Mouse (Mus musculus) midbrain, embryonic 14.5 days (tissue): ENCODE results near the gene Rab11fip4. TPM values are rescaled to one million over a fixed set of nuclear protein-coding genes. Genes with fewer than 3 reads are reported as not detected.

Experiments
- ATAC-seq: fragments of 200-750 bp; cut with Nextera tagmentation; 2 replicates; pipeline ENCODE4 v1.8.0; 2017; ENCODE audit warnings: moderate number of reproducible peaks, moderate library complexity; ENCODE audit not compliant: low FRiP score, low TSS enrichment
- DNase-seq: peaks from one replicate; pipeline ENCODE4 v3.0.0-alpha.2; 2015
- H3K27ac ChIP-seq: fragments of 300-500 bp; sonication (generic); replicated peaks from 2 replicates; pipeline ENCODE4 v1.5.1; 2014; ENCODE audit warnings: mild to moderate bottlenecking, low read depth, low read length, moderate library complexity
- H3K27me3 ChIP-seq: fragments of 300-500 bp; sonication (generic); 2 replicates; pipeline ENCODE4 v1.6.1; 2014; ENCODE audit warnings: low read length, control low read depth, mixed read lengths; ENCODE audit not compliant: control insufficient read depth, insufficient read depth
- H3K36me3 ChIP-seq: fragments of 300-500 bp; sonication (generic); 2 replicates; pipeline ENCODE4 v1.6.1; 2014; ENCODE audit warnings: low read length, control low read depth; ENCODE audit not compliant: control insufficient read depth, insufficient read depth
- H3K4me1 ChIP-seq: fragments of 300-500 bp; sonication (generic); 2 replicates; pipeline ENCODE4 v1.6.1; 2014; ENCODE audit warnings: mild to moderate bottlenecking, antibody characterized with exemption, low read length, control low read depth; ENCODE audit not compliant: control insufficient read depth, insufficient read depth
- H3K4me2 ChIP-seq: fragments of 300-500 bp; sonication (generic); 2 replicates; pipeline ENCODE4 v1.6.1; 2014; ENCODE audit warnings: mild to moderate bottlenecking, low read length, moderate library complexity
- H3K4me3 ChIP-seq: fragments of 300-500 bp; sonication (generic); replicated peaks from 2 replicates; pipeline ENCODE4 v1.5.1; 2014; ENCODE audit warnings: low read depth, low read length
- H3K9ac ChIP-seq: fragments of 300-500 bp; sonication (generic); replicated peaks from 2 replicates; pipeline ENCODE4 v1.6.1; 2014; ENCODE audit warnings: mild to moderate bottlenecking, low read length, moderate library complexity
- H3K9me3 ChIP-seq: fragments of 300-500 bp; sonication (generic); 2 replicates; pipeline ENCODE4 v1.6.1; 2016; ENCODE audit warnings: low read length, control low read depth, mixed read lengths; ENCODE audit not compliant: control insufficient read depth
- WGBS: fragments of 180-500 bp; shearing (Covaris S2); extraction: QIAGEN DNeasy Blood & Tissue Kit; methylation state at CpG from one replicate; pipeline ENCODE4 v1.1.7; 2014; 5-methylcytosine and 5-hydroxymethylcytosine counted together
- polyA plus RNA-seq: library from polyadenylated mRNA; unstranded; fragments of >200 nt; fragmentation: Nextera tagmentation; extraction: Ambion mirVana; gene quantifications from 2 replicates; pipeline ENCODE4 v1.2.1, GENCODE M21; 2014

Gene Rab11fip4
- polyA plus RNA-seq, 1 experiment from 2014 or later: 24.4 TPM

- no peak overlapping the region for H3K4me3 ChIP-seq
- no peaks in the 10 kb centered on the region for H3K27me3 ChIP-seq
- ATAC-seq: no peak
- H3K9me3 ChIP-seq: no peaks in the 10 kb centered on the region
- H3K9ac ChIP-seq: no peak overlapping the region
- no peak for DNase-seq
- H3K4me2 ChIP-seq: no peak overlapping the region
- H3K27ac ChIP-seq: no peak overlapping the region
- H3K36me3 ChIP-seq: no peaks in the 10 kb centered on the region
- peaks cover 15% of the 10 kb centered on the region for H3K4me1 ChIP-seq
- WGBS: 86% methylated on average over 9 of the region's 9 CpGs
Observed at GRCm38 (mm10) chr11:79663158-79663557, 72.1 kb downstream of the Rab11fip4 start.

GRCm38 (mm10) chr11:79663570-79663969 is 72.6 kb downstream of the Rab11fip4 start:
- Histone ChIP-seq H3K27ac (no peak overlapping the region), H3K27me3 (no peaks in the 10 kb centered on the region), H3K4me1 (peaks cover 15% of the 10 kb centered on the region), H3K9me3 (no peaks in the 10 kb centered on the region), H3K36me3 (no peaks in the 10 kb centered on the region), H3K4me3 (no peak overlapping the region), H3K9ac (no peak overlapping the region), H3K4me2 (no peak overlapping the region)
- no peak for DNase-seq
- ATAC-seq: no peak
- 84% methylated on average over 7 of the region's 7 CpGs for WGBS

- Histone ChIP-seq H3K27ac (no peak overlapping the region), H3K4me2 (no peak overlapping the region), H3K9me3 (no peaks in the 10 kb centered on the region), H3K27me3 (no peaks in the 10 kb centered on the region), H3K4me3 (no peak overlapping the region), H3K36me3 (no peaks in the 10 kb centered on the region), H3K4me1 (peaks cover 1% of the 10 kb centered on the region; the same call in 1 of the 2 replicates), H3K9ac (no peak overlapping the region)
- no peak for DNase-seq
- no peak for ATAC-seq
- 91% methylated on average over 8 of the region's 8 CpGs for WGBS
Observed at GRCm38 (mm10) chr11:79666544-79666943, 75.5 kb downstream of the Rab11fip4 start.

GRCm38 (mm10) chr11:79669210-79669609 is 78.2 kb downstream of the Rab11fip4 start:
- WGBS: 73% methylated on average over 6 of the region's 6 CpGs
- no peak overlapping the region for H3K27ac ChIP-seq
- DNase-seq (no peak), ATAC-seq (no peak)
- H3K4me2 ChIP-seq: no peak overlapping the region
- 0 out of 2 replicates have a peak, but pooled peaks cover 3% of the 10 kb centered on the region for H3K4me1 ChIP-seq
- no peaks in the 10 kb centered on the region for H3K36me3 ChIP-seq
- H3K9me3 ChIP-seq: no peaks in the 10 kb centered on the region
- no peak overlapping the region for H3K9ac ChIP-seq
- no peaks in the 10 kb centered on the region for H3K27me3 ChIP-seq
- H3K4me3 ChIP-seq: no peak overlapping the region

GRCm38 (mm10) chr11:79669947-79670346 is 78.9 kb downstream of the Rab11fip4 start:
- no peak overlapping the region for H3K4me2 ChIP-seq
- no peak for ATAC-seq
- WGBS: 79% methylated on average over 3 of the region's 3 CpGs
- no peak overlapping the region for H3K4me3 ChIP-seq
- H3K27ac ChIP-seq: no peak overlapping the region
- H3K9ac ChIP-seq: no peak overlapping the region
- no peaks in the 10 kb centered on the region for H3K36me3 ChIP-seq
- H3K27me3 ChIP-seq: no peaks in the 10 kb centered on the region
- no peaks in the 10 kb centered on the region for H3K9me3 ChIP-seq
- DNase-seq: no peak
- peaks cover 5% of the 10 kb centered on the region; the same call in 1 of the 2 replicates for H3K4me1 ChIP-seq

GRCm38 (mm10) chr11:79670411-79670945 is 79.5 kb downstream of the Rab11fip4 start:
- peak overlapping the region; percentile 26; the same call in 1 of the 2 replicates for H3K27ac ChIP-seq
- no peak overlapping the region for H3K4me3 ChIP-seq
- H3K4me2 ChIP-seq: no peak overlapping the region
- no peaks in the 10 kb centered on the region for H3K36me3 ChIP-seq
- DNase-seq (no peak), ATAC-seq (no peak)
- H3K9ac ChIP-seq: no peak overlapping the region
- peaks cover 10% of the 10 kb centered on the region; the same call in 1 of the 2 replicates for H3K4me1 ChIP-seq
- no peaks in the 10 kb centered on the region for H3K27me3 ChIP-seq
- WGBS: 77% methylated on average over 7 of the region's 7 CpGs
- H3K9me3 ChIP-seq: no peaks in the 10 kb centered on the region

- H3K36me3 ChIP-seq: no peaks in the 10 kb centered on the region
- no peak overlapping the region for H3K27ac ChIP-seq
- H3K4me2 ChIP-seq: no peak overlapping the region
- no peaks in the 10 kb centered on the region for H3K27me3 ChIP-seq
- 54% methylated on average over 6 of the region's 6 CpGs for WGBS
- DNase-seq (peak; percentile 47), ATAC-seq (no peak)
- H3K9ac ChIP-seq: no peak overlapping the region
- H3K9me3 ChIP-seq: no peaks in the 10 kb centered on the region
- H3K4me3 ChIP-seq: no peak overlapping the region
- peaks cover 20% of the 10 kb centered on the region for H3K4me1 ChIP-seq
Observed at GRCm38 (mm10) chr11:79671668-79672281, 80.8 kb downstream of the Rab11fip4 start.

- Histone ChIP-seq H3K9ac (no peak overlapping the region), H3K4me3 (no peak overlapping the region), H3K4me2 (no peak overlapping the region), H3K36me3 (no peaks in the 10 kb centered on the region), H3K27me3 (no peaks in the 10 kb centered on the region), H3K9me3 (no peaks in the 10 kb centered on the region), H3K4me1 (peaks cover 24% of the 10 kb centered on the region), H3K27ac (no peak overlapping the region)
- WGBS: 79% methylated on average over 5 of the region's 5 CpGs
- DNase-seq (no peak), ATAC-seq (no peak)
Observed at GRCm38 (mm10) chr11:79673072-79673471, 82.1 kb downstream of the Rab11fip4 start.

- Histone ChIP-seq H3K27ac (no peak overlapping the region), H3K27me3 (no peaks in the 10 kb centered on the region), H3K9ac (no peak overlapping the region), H3K9me3 (no peaks in the 10 kb centered on the region), H3K4me1 (peaks cover 24% of the 10 kb centered on the region), H3K36me3 (no peaks in the 10 kb centered on the region), H3K4me3 (no peak overlapping the region), H3K4me2 (no peak overlapping the region)
- no peak for DNase-seq
- no peak for ATAC-seq
- 66% methylated on average over 8 of the region's 8 CpGs for WGBS
Observed at GRCm38 (mm10) chr11:79673717-79674116, 82.7 kb downstream of the Rab11fip4 start.
